Mouse (Mus musculus) kidney, postnatal 14 days (tissue): ENCODE results near the gene Sall4.
"Not testable (repeated sequence)": the region's sequence is repeated elsewhere in the genome, so short reads cannot be mapped to it uniquely, and the experiment has no call there.

ENCODE experiments used
- DNase-seq: peaks from one replicate; pipeline ENCODE4 v3.0.0; 2022; ENCODE audit warnings: mixed read lengths

Sall4 gene

GRCm38 (mm10) chr2:168767582-168767981 is at the start of gene Sall4:
TSS of gene Sall4 (minus strand) at chr2:168767943.
- DNase-seq: no peak

GRCm38 (mm10) chr2:168813243-168813642 is 45.5 kb upstream of the Sall4 start:
- no peak for DNase-seq

GRCm38 (mm10) chr2:168809895-168810294 is 42.2 kb upstream of the Sall4 start:
- no peak for DNase-seq

- no peak for DNase-seq
These were observed 39.9 kb upstream of the Sall4 start for GRCm38 (mm10) chr2:168807681-168808080.

GRCm38 (mm10) chr2:168803849-168804248 is 36.1 kb upstream of the Sall4 start:
- no peak for DNase-seq

GRCm38 (mm10) chr2:168799326-168799725 is 31.6 kb upstream of the Sall4 start:
- DNase-seq: no peak

- DNase-seq: no peak
These were observed 31.2 kb upstream of the Sall4 start for GRCm38 (mm10) chr2:168798921-168799320.

- no peak for DNase-seq
These were observed 23.5 kb upstream of the Sall4 start for GRCm38 (mm10) chr2:168791115-168791802.

GRCm38 (mm10) chr2:168786174-168786573 is 18.4 kb upstream of the Sall4 start:
- DNase-seq: no peak

- DNase-seq: no peak
These were observed 12.9 kb upstream of the Sall4 start for GRCm38 (mm10) chr2:168780596-168780995.

GRCm38 (mm10) chr2:168780024-168780423 is 12.3 kb upstream of the Sall4 start:
- no peak for DNase-seq

GRCm38 (mm10) chr2:168777481-168777880 is 9.7 kb upstream of the Sall4 start:
- DNase-seq: no peak

- no peak for DNase-seq
These were observed 8.5 kb upstream of the Sall4 start for GRCm38 (mm10) chr2:168776238-168776637.

GRCm38 (mm10) chr2:168769259-168769658 is 1.5 kb upstream of the Sall4 start:
- no peak for DNase-seq

- DNase-seq: peak; percentile 17
These were observed 993 bp downstream of the Sall4 start for GRCm38 (mm10) chr2:168766538-168767361.

- DNase-seq: no peak
These were observed 1.8 kb downstream of the Sall4 start for GRCm38 (mm10) chr2:168765696-168766537.

- DNase-seq: peak; percentile 56
These were observed 2.6 kb downstream of the Sall4 start for GRCm38 (mm10) chr2:168765065-168765681.

GRCm38 (mm10) chr2:168764460-168764867 is 3.3 kb downstream of the Sall4 start:
- DNase-seq: no peak

GRCm38 (mm10) chr2:168763785-168764184 is 4.0 kb downstream of the Sall4 start:
- DNase-seq: no peak

GRCm38 (mm10) chr2:168762411-168762815 is 5.3 kb downstream of the Sall4 start:
- DNase-seq: no peak

- DNase-seq: no peak
These were observed 5.8 kb downstream of the Sall4 start for GRCm38 (mm10) chr2:168761954-168762353.

GRCm38 (mm10) chr2:168761141-168761540 is 6.6 kb downstream of the Sall4 start:
- DNase-seq: no peak

GRCm38 (mm10) chr2:168744406-168744805 is 23.3 kb downstream of the Sall4 start:
- not testable (repeated sequence) for DNase-seq
